Mouse (Mus musculus) urinary bladder, postnatal 4 days (tissue): ENCODE data around the gene Faf1.
"Not testable (repeated sequence)": the region's sequence is repeated elsewhere in the genome, so short reads cannot be mapped to it uniquely, and the experiment has no call there.

Experiments
- DNase-seq, 2 experiments: peaks; one replicate each; pipeline ENCODE4 v3.0.0; 2021 to 2022; ENCODE audit warnings: low spot score in 2 of 2

The Faf1 gene

DNA sequence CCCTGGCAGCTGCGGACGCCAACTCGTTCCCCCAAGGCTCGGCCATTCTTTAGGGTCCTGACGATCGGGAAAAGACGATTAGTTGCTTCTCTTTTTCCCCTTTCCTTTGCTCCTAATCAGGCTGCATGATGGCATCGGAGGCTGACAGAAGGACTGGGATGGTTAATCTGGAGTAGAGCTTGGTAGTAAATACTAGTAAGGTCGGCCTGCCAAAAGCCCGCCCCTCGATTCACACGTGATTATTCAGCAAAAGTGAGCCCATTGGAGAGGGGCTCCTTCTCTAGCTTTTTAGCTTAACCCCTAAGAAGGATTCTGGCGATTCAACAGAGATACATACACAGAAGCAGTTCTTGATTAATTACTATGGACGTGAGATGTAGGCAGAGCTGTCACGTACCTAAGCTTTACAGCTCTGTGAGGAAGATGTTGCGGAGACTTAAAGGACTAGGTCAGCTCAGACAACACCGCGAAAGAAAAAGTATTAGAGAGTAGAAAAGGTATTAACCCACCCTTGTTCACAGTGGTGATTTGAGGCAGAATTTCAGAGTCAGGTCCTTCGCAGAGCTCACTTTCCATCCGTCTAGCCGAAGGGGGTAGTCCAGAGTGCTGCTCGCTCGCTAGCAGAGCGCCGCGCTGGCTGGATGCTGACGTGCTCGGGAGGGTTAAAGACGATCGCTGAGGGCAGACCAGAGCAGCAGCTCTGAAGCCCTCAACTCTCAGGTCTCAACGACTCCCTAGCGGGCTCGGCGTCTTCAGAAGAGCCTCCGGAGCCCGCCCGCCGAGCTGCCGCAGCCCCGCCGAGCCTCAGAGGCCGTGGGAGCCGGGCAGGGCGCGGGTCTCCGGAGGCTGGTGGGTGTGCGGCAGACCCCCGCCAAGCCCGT, 11.0 kb upstream of the Faf1 start:
- DNase-seq, result peak; percentile 62 to 74

DNA sequence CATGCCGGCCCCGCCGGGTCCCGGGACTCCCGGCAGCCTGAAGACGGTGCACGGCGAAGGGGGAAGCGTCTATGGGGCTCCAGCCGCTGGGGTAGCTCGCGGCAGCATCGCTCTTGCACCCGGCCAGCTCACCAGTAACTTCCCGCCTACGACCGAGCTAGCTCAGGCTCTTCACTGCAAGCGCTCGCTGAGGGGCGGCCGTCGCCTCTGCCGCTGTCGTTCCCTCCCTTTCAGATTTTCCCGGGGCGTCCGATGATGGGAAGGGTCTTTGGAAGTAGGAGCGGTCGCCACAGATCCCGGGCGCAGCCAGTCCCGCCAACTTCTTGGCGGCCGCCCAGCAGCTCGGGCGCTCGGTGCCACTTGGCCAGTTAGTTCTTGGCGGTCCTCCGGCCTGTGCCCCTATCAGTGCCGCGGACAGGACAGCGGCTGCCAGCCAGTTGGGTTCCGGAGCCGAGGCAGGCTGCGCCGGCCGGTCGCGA, 10.4 kb upstream of the Faf1 start:
- peak in 1 of 2 experiments; percentile 40 for DNase-seq

DNA sequence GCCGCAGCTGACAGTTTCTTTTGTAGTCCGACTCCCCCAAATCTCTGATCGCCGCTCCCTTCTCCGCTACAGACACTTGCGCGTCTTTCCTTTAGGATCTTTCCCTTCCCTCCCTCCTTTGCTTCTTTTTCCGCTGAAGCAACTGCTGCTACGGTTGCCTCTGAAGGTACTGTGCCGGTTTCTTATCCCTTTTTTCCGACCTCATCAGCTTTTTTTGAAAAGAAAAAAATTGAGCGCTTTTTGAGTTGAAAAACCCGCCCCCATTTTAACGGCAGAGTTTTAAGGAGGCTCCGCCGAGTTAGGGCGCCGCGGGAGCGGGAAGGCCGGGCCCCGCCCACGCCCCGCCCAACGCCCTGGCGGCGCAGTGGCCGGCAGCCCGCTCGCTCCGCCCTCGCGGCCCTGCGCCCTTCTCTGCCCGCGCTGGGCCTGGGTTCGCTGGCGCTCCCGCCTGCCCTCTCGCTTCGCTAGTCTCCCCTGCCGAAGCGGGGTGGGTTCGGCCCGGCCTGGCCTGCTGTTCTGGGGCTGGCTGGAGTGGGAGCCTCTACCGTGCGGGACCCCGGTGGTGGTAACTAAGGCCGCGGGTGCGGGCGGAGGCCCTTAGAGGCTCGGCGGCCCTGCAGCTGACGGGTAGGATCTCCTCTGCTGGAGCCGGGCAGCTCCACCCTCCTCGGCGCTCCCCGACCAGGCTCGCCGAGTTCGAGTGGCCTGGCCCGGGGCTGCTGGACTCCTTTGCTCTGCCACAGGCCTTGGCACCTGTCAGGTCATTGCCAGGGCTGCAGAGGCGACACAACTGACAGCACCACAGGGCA, 9.7 kb upstream of the Faf1 start, which contains the start of gene Cdkn2c:
Gene Cdkn2c, minus strand, starts transcription at position 729 of the 809 bp plus-strand sequence.
- DNase-seq, result peak; percentile 83 to 89

GRCm38 (mm10) chr4:109667518-109667917, 8.9 kb upstream of the Faf1 start:
- no peak for DNase-seq

GRCm38 (mm10) chr4:109670213-109670612, 6.2 kb upstream of the Faf1 start:
- DNase-seq, result no peak

GRCm38 (mm10) chr4:109671941-109672340, 4.4 kb upstream of the Faf1 start:
- no peak for DNase-seq

DNA sequence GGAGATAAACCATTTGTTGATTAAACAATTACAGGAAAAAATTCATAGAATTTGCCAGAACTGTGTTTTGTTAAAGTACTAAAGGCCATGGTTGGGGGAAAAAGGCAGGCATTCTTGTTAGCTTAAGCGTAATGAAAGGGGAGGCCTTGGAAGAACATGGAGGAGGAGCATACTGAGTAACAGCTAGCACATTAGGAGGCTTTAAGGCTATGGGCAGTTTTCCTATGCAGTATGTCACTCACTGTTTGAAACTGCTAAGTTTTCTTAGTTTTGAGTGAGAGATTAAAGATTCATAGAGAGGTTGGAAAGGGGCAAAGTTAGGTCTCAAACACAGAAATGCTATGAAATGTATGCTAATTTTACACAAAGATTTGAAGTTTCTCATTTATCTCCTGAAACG, 2.3 kb upstream of the Faf1 start:
- no peak for DNase-seq

DNA sequence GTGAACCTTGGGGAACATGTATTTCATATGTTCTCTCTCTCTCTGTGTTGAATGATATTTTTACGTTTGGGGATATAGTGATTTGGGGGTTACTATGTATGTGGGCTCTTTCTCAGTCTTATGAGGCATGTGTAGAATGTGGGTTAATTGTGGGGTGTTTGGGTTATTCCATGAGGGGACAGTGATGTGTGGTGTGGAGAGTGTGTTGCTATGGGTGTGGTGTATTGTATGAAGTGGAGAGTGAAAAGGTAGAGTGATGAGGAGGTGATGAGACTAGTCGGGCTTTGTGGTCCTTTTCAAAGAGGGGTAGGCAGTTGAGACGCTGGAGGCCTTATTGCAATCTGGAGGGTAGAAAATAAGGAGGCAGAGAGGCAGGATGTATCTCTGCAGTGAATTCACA, 833 bp downstream of the Faf1 start:
- no peak for DNase-seq

DNA sequence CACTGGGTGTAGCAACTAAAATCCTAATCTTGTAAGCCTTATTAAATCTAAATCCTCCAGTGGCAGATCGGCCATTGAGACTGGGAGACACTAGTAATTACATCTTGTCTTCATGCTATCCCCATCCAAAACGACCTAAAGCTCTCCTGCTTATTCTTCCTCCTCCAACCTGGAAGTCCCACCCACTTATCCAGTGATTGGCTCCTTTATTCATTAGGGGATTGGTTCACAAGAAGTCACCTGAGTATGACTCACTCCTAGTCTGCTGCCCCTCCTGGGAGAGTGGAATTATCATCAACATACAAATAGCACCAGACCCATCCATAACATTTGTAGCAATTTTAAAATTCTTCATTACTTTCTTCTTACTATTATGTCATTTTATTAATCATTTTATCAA, 7.2 kb downstream of the Faf1 start:
- no peak for DNase-seq

DNA sequence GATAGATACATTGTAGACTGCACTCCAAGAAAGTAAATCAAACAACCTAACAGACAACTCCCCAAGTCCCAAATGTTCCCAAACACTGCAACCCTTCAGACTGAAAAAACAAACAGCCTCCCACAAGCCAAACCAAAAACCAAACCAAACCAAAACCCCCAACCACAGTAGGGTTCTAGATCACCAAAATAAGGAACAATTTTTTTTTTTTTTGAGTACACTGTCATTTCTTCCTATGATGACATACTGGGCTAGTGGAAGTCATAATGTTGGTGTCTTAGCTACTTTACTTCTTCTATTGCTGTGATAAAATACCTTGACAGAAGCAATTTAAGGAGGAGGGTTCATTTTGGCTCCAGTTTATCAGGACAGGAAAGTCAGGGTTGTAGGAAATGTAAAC, 16.3 kb downstream of the Faf1 start:
- DNase-seq, result no peak

- not testable (repeated sequence) for DNase-seq
Observed at GRCm38 (mm10) chr4:109700727-109701126, 24.3 kb downstream of the Faf1 start.

- no peak for DNase-seq
Observed at GRCm38 (mm10) chr4:109703568-109703967, 27.2 kb downstream of the Faf1 start.

DNA sequence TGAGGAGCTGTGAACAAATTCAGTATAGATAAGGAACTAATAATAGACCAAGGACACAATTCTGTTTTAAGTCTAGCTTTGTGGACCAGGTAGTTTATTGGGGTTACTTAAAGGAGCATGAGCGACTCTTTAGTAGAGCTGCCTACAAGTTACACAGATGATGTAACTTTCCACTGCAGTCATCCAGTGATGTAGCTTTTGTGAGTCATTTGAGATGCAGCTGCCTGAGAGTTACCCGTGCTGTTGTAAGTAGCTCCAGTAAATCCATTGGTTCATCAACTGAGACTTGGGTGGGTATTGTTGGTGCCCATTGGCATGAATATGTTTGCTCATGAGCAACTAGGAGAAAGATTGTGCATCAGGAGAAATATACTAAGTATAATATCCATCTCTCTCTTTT, 29.0 kb downstream of the Faf1 start:
- no peak for DNase-seq

GRCm38 (mm10) chr4:109719281-109719680, 42.9 kb downstream of the Faf1 start:
- no peak for DNase-seq

- no peak for DNase-seq
Observed at GRCm38 (mm10) chr4:109729281-109729680, 52.9 kb downstream of the Faf1 start.

DNA sequence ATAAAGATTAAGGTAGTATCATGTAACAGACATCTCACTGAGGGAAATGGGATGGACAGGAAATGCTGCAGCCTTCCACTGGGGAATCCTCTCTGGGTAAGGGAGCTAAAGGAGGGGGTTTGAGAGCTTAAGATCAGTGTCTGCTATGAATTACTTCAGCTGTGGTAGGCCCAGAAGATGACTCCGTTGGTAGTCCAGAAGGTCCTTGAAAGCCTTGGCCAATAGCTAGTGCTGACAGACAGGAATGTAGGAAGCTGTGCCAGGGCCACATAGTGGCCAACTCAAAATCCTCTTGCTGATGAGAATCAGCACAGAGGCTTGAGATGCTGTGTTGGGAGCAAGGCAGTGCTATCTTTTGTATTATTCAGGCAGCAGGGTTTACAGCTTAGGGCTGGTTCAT, 59.4 kb downstream of the Faf1 start:
- no peak for DNase-seq

- DNase-seq, result no peak
Observed at GRCm38 (mm10) chr4:109743984-109744383, 67.6 kb downstream of the Faf1 start.

DNA sequence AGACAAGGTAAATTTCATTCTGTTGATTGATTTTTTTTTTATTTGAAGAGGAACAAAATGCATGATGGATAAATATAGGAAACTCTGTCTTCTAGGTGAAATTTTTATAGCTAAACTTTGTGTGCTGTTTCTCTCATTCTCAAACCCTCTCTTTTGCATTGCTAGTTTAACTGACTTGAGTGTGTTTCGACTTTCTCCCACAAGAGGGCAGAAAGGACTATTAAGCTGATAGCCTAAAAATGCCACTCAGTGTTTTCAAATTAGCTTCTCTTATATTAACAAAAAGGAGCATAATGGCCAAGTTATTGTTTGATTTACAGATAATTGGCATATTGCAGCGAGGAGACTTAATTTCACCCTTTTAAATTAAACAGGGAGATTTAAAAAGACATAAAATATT, 82.6 kb downstream of the Faf1 start:
- DNase-seq, result no peak

GRCm38 (mm10) chr4:109759901-109760300, 83.5 kb downstream of the Faf1 start:
- no peak for DNase-seq

- DNase-seq, result no peak
Observed at GRCm38 (mm10) chr4:109760501-109760900, 84.1 kb downstream of the Faf1 start.

GRCm38 (mm10) chr4:109762768-109763501, 86.5 kb downstream of the Faf1 start:
- DNase-seq, result no peak

GRCm38 (mm10) chr4:109769071-109769470, 92.7 kb downstream of the Faf1 start:
- DNase-seq, result no peak
